Mouse (Mus musculus) neutrophil, adult 5-6 weeks (primary cell): ENCODE measurements at regions not wholly inside any gene's neighbourhood (a gene's known extent, or its start where the extent isn't known, plus 50 kb on each side); places are given as distances from the start of the nearest gene placed in this dataset.

ENCODE experiments used
- ATAC-seq: fragments of 151-379, 151-347 bp; 2 replicates; pipeline ENCODE4 v1.8.0; 2017; ENCODE audit warnings: mild to moderate bottlenecking, moderate TSS enrichment; ENCODE audit not compliant: insufficient number of reproducible peaks, poor library complexity, low FRiP score, severe bottlenecking; ENCODE audit errors: extremely low read depth

DNA sequence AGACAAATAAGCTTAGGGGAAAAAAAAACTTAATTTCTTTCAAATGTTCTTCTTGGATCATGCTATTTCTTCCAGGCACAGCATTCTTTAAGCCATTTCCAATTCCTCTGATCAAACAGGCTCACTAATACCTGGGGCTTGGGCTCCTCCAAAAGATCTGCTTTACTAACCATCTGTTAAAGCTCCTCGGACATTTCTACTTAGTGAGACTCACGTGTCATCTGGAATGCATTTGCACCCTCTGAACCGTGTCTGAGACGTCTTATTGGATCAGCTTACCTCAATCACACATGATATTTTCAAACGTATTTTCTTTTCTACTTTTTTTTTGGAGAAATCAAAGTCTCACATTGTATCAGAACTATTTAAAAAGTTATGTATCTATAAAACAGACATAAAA is 132.4 kb downstream of the Npr3 start:
- no peak for ATAC-seq

- no peak for ATAC-seq
Measured at GRCm38 (mm10) chr15:11770596-11770995, 136.5 kb downstream of the Npr3 start.

DNA sequence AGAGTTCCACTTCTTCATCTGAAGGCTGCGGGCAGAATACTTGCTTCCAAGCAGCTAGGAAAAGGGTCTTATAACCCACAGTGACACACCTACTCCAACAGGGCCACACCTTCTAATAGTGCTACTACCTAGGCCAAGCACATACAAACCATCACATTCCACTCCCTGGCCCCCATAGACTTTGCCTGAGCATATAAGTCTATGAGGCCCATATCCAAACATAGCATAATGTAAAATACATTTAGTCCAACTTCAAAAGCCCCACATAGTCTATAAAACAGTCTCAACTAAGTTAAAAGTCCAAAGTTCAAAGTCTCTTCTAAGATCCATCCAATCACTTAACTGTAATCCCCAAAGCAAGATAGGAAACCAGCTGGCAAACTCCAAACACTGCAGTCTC is 149.1 kb downstream of the Npr3 start:
- no peak for ATAC-seq

- ATAC-seq = no peak
Measured at GRCm38 (mm10) chr15:11756786-11757185, 150.3 kb downstream of the Npr3 start.

- ATAC-seq = no peak
Measured at GRCm38 (mm10) chr15:11753216-11753615, 153.9 kb downstream of the Npr3 start.

DNA sequence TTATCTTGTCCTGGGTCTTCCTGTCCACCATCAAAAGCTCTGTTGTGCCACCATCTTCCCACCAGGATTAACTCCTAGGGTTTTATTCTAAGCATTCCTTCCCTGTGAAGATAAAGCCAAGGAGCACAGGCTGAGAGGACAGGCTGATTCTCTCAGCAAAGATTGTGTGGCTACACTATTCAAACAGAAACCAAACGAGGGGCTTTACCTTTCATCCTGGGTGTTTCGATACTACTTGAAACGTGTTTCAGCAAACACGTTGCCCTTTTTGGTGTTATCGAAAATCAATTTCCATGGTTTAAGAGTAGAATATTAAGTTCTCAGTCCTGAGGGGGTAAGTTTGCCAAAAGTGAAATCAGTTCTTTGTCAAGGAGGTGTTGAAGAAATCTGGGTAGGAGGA is 156.2 kb downstream of the Npr3 start:
- no peak for ATAC-seq

DNA sequence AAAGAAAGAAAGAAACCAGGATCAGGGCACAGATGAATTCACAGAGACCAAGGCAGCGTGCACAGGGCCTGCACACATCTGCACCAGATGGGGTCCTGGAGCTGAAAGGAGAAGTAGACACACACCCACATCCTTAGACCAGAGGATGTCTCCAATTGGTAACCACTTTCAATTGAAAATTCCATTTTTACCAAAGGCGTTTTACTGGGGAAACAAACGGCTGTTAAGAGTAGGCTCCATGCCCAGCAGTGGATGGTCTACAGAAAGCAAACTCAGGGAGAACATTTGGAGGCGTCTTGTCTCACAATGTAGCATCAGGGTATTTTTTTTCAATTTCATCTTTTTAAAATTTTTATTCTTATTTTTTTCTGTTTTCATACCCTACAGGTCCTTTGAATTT is 157.6 kb downstream of the Npr3 start:
- ATAC-seq = no peak

GRCm38 (mm10) chr15:11748306-11748705 is 158.8 kb downstream of the Npr3 start:
- ATAC-seq = no peak

GRCm38 (mm10) chr15:11746754-11747153 is 160.3 kb downstream of the Npr3 start:
- ATAC-seq = no peak

- no peak for ATAC-seq
Measured at GRCm38 (mm10) chr15:11745629-11746372, 161.3 kb downstream of the Npr3 start.

GRCm38 (mm10) chr15:11744903-11745302 is 162.2 kb downstream of the Npr3 start:
- no peak for ATAC-seq

DNA sequence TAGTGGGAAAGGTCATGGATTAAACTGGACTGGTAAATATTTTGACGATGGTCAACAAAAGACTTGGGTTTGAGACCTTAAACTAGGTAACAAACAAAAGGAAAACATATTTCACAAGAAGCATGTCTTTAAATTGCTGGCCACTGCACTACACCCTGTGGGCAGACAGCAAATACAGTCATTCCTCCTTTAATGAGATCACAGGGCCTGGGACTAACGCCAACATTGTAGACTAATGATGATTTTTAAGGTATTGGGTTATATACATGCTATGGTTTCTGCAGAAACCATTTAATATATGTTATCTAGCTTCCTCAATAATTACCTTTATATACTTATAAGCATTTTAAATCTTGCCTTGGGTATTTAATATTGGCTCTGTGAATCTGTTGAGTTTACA is 162.8 kb downstream of the Npr3 start:
- no peak for ATAC-seq

DNA sequence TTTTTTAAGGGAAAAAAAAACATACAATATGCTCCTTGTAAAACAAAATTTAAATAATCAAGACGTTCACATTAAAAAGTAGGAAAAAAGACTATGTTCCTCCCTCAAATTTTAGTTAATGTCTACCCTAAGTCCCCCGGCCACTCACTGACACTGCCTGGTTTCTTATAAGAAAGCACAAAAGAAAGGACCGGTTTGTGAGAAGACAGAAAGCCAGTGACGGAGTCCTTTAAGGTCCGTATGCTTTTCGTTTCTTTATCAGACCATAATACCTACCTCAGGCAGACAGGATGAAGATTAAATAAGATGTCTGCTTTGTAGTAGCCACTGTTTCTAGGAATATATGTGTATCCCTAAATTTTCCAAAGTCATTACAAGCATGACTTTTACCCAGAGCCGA is 164.3 kb downstream of the Npr3 start:
- no peak for ATAC-seq

DNA sequence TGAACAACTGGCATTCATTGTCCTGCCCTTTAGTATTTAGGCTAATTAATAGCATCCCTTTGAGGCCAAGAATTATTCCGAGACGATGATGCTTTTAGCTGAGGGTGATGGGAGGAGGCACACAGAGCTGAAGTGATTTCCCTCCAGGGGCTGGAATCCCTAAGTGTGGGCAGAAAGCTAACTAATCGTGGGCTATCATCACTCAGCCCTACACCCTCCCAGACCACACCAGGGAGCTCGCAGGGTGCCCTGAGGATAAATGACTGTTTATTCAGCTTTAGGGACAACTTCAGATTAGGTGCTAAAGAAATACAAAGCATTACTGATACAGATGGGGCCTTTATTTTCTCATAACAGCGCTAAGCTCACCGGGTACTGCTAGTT is 164.7 kb downstream of the Npr3 start:
- no peak for ATAC-seq

GRCm38 (mm10) chr15:11741598-11742345 is 165.3 kb downstream of the Npr3 start:
- no peak for ATAC-seq

- ATAC-seq = no peak
Measured at GRCm38 (mm10) chr15:11737436-11738000, 169.6 kb downstream of the Npr3 start.

- no peak for ATAC-seq
Measured at GRCm38 (mm10) chr15:11734639-11735265, 172.3 kb downstream of the Npr3 start.

DNA sequence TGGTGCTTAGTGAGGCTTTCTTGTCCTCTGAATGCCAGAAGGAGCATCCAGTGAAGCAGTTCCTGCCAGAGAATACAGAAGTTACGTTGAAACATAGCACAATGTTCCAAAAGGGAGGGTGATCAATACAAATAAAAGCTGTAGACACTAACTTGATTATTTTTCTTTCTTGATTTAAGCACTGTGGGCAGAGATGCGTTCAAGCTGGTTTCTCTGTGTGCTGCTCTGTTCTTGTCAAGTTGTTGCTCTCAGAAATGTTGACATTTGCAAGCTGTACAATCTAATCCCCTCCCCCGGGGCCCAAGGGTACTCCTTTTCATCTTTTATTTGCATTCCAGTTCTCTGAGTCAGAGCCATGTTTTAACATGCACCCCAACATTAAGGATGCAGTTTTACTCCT is 177.7 kb downstream of the Npr3 start:
- no peak for ATAC-seq

GRCm38 (mm10) chr15:11725620-11726530 is 181.2 kb downstream of the Npr3 start:
- ATAC-seq = no peak
